Mouse (Mus musculus): ENCODE data around the gene Ucp2.

The Ucp2 gene

GRCm38 (mm10) chr7:100504740-100505487 is 11.8 kb downstream of the Ucp2 start:
- no peak for DNase-seq (ENCODE audit: low read depth)

- no peak for DNase-seq (ENCODE audit: low read depth)
Measured at GRCm38 (mm10) chr7:100506494-100506893, 13.4 kb downstream of the Ucp2 start.

- peak; percentile 57 for DNase-seq (ENCODE audit: low read depth)
Measured at GRCm38 (mm10) chr7:100508670-100509069, 15.5 kb downstream of the Ucp2 start.

GRCm38 (mm10) chr7:100511602-100512001 is 18.5 kb downstream of the Ucp2 start:
- DNase-seq (ENCODE audit: low read depth): no peak

- no peak for DNase-seq (ENCODE audit: low read depth)
Measured at GRCm38 (mm10) chr7:100514573-100514972, 21.4 kb downstream of the Ucp2 start, which contains the start of gene Dnajb13. Dnajb13 (minus strand) TSS chr7:100514960.

DNA sequence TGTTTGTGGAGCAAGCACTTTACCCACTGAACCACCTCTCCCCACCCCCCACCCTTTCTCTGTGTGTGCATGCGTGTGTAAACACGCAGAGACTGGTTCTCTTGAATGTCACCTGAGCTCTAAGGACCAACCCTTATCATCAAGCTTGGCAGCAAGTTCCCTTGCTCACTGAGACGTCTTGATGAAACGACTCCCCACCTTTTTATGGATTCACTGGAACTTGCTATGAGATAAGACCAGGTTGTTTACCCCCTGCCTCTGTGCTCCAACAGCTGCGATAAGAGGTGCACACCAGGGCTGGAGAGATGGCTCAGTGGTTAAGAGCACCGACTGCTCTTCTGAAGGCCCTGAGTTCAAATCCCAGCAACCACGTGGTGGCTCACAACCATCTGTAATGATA is 27.1 kb downstream of the Ucp2 start:
- no peak for DNase-seq (ENCODE audit: low read depth)

DNA sequence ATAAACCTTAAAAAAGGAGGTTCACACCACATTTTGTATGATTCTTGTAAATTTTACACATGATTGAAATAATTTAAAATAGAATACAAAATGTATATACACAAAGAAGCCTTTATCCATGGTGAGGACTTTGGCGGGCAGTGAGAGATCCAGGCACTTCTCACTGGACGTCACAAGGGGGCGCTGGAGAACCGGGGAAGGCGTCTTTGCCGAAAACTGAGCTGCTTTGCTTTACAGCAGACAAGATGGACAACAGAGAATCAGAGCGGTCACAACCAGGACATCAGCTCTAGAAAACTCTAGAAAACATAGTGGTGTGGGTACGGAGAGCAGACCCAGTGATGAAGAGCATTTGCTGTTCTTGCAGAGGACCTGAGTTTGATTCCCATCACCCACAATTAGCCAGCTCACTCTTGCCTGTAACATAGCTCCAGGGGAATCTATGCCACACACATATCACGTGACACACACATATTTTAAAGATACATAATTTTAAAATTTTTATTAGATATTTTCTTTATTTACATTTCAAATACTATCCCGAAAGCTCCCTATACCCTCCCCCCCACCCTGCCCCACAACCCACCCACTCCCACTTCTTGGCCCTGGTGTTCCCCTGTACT is 27.6 kb downstream of the Ucp2 start:
- peak; percentile 86 for DNase-seq (ENCODE audit: low read depth)

- DNase-seq (ENCODE audit: low read depth): no peak
Measured at GRCm38 (mm10) chr7:100522222-100522621, 29.1 kb downstream of the Ucp2 start.

DNA sequence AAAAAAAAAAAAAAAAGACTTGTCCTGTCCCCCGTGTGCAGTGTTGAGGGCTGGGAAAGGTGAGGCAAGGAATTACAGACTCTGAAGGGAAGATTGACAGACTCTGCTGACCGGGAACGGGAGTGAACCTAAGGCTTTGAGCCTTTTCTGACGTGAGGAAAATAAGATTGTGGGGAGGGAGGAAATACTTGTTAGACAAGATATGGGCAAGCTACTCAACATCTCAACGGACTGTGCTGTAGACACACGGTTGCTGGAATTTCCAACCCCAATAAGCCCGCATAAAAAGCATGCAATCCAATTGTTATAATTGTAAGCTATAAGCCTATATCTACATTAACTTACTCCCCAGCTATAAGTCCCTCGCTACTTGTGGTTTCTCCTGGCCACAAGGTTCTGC is 31.5 kb downstream of the Ucp2 start:
- no peak for DNase-seq (ENCODE audit: low read depth)

DNA sequence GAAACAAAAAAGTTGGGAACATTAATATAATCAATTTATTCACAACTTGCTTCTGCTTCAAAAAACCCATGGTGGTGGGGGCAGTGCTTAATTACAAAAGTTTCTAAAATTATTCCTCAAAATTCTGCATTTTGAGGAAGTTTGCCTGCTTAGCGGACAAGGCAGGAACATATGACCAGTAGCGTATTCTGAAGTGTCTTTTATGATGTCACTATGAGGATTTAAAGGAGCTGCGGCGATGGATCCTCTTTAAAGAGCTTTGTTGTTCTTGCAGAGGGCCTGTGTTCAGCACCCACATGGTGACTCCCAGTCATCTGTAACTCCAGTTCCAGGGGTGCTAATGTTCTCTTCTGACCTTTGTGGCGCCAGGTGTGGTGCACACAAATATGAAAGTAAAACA is 37.6 kb downstream of the Ucp2 start:
- DNase-seq (ENCODE audit: low read depth): no peak

- no peak for DNase-seq (ENCODE audit: low read depth)
Measured at GRCm38 (mm10) chr7:100533503-100533902, 40.4 kb downstream of the Ucp2 start.

- DNase-seq (ENCODE audit: low read depth): peak; percentile 25
Measured at GRCm38 (mm10) chr7:100534216-100534615, 41.1 kb downstream of the Ucp2 start.

DNA sequence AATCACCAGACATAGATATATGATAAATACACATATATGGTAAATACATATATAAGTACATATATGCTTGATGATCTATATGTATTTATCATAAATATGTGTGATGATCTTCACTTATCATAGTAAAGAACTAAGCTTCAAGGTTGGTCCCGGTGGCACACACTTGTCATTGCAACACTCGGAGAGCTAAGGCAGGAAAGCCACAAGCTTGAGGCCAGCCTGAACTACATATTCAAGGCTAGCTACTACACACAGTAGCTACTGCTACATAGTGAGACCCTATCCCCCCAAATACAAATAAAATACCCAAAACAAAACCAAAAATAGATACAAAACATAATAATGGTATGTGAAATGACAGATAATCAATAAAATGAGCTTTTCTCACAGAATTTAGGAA is 42.7 kb downstream of the Ucp2 start:
- DNase-seq (ENCODE audit: low read depth): peak; percentile 56

GRCm38 (mm10) chr7:100536804-100537518 is 43.8 kb downstream of the Ucp2 start, which contains the start of gene Coa4:
Coa4 (plus strand) TSS chr7:100537071.
- DNase-seq (ENCODE audit: low read depth): peak; percentile 95

GRCm38 (mm10) chr7:100537519-100537902 is 44.4 kb downstream of the Ucp2 start:
- no peak for DNase-seq (ENCODE audit: low read depth)

DNA sequence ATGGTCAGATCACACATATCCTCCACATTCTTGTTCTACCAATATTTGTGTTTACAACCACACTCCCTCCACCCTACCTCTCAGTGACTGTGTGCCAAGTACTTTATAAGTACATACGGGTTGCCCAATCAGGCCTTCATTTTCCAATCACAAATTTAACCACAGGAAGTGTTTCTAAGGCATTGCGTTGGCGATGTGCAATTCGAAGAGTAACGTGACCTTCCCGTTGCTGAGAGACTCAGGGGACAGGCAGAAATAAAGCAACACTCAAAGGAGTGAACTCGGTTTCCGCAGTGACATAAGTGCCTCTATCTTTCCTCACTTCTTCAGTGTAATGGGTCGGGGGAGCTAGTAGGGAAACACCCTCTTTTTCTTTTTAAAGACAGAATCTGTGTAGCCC is 46.4 kb downstream of the Ucp2 start:
- peak; percentile 71 for DNase-seq (ENCODE audit: low read depth)

DNA sequence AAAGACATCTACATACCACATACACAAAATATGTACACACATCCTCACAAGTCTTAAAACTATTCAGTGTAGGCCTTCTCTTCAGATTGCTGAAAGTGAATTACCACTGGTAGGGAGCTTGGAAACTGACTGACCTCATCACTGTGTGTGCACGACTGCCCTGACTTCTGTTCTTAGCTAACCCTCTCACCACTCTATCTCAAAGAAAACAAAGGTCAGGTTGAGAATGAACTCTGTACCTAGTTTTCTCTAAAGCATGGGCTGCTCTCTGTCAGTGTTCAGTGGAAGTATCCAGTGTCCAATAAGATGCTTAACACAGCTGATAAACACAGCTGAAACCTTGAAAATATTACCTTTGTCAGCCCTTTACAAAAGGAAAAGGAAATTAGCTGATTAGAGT is 51.3 kb downstream of the Ucp2 start:
- DNase-seq (ENCODE audit: low read depth): no peak

DNA sequence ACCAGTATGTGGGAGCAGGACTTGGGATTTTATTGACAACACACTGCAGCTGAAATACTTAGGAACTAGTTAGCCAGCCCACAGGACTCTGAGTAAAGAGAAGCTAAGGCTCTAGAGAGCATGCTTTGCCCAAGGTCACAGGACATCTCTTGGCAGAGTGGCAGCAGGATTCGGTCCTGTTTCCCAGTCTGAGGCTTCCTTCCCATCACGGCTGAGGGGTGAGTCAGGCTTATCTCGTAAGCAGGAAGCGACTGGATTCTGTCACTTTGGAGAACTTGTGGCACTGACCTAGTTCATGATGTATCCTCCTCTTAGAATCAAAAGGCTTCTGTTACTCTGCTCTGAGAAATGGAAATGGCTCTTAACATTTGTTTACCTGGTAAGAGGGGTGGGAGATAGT is 54.5 kb downstream of the Ucp2 start:
- DNase-seq (ENCODE audit: low read depth): peak; percentile 14

DNA sequence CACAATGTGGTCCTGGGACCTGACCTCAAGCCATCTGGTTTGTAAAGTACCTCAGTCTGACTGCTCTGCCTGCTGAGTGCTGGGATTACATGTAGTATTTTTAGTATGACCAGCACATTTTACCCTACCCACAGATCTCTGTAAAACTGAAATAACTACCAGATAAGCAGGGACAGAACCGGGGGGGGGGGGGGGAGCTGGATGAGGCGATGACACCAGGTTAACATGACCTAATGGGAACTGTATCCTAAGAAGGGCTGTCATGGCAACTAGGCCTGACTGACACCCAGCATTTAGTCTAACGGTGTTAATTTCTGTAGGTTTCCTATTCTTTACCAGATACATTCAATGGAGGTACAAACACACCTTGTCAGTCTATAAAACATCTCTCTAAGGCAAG is 56.7 kb downstream of the Ucp2 start:
- no peak for DNase-seq (ENCODE audit: low read depth)

DNA sequence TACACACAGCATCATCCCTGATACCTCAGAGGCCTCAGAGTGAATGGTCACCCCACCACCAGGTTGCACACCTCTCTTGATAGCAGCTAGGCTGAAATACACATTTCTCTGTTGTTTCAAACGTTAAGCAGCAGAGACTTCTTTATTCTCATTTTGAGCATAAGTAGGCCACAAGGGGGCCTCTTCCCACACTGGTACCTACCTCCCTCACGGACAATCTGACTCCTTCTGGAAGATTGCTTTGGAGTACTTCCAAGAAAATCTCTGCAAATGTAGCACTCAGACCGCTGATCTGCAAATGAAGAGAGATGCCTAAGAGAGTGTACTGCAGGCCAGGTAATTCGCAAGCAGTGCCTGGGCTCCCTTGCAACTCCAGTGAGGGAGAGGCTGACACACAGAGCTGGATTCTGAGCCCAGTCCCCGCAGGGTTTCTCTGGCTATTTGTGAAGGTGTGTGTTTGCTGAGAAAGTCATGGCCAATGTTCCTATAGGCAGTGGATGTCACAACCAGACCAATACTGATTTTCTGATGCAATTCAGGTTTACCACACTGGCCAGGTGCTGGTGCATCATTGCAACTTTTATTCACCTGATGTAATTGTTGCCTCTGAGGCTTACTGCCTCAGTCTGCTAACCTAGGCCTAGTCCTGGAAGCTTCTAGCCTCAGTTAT is 57.3 kb downstream of the Ucp2 start:
- peak; percentile 16 for DNase-seq (ENCODE audit: low read depth)

Measured in 416B (cell line).